Mouse (Mus musculus) ES-Bruce4 (cell line): ENCODE results near the gene Arhgap29.

ENCODE experiments used
- CTCF ChIP-seq: IDR thresholded peaks from one replicate; pipeline ENCODE4 v1.8.1; 2011; ENCODE audit warnings: low read depth, low read length
- EP300 ChIP-seq: IDR thresholded peaks from 2 replicates; pipeline ENCODE4 v1.6.1; 2011; ENCODE audit warnings: low read depth, low read length; ENCODE audit not compliant: insufficient read depth
- POLR2A ChIP-seq: IDR thresholded peaks from one replicate; pipeline ENCODE4 v1.8.1; 2011; ENCODE audit warnings: low read length; ENCODE audit not compliant: insufficient read depth

GRCm38 (mm10) chr3:122043102-122043501 is 90.8 kb downstream of the Arhgap29 start:
- TF ChIP-seq POLR2A, result no peak
- no peak for TF ChIP-seq CTCF
- TF ChIP-seq EP300, result no peak
